Mouse (Mus musculus) gastrocnemius, postnatal 25 days (tissue): Measurements from ENCODE around the gene S100a8. TPM values are rescaled to one million over a fixed set of nuclear protein-coding genes. Genes with fewer than 3 reads are reported as not detected.

ENCODE experiments used
- DNase-seq: peaks from one replicate; pipeline ENCODE4 v3.0.0; 2022
- long read RNA-seq, 2 experiments: library from polyadenylated mRNA; stranded (forward); transcript quantifications; one replicate each; pipeline ENCODE4 v2.0.0; 2021
- total RNA-seq, 2 experiments: library from RNA; stranded (reverse); gene quantifications; 1 replicate in 1 of 2; 2 replicates in 1 of 2; pipeline ENCODE4 v1.2.3; 2021

The S100a8 gene
- not detected for total RNA-seq
- long read RNA-seq, experiment 1: 0 reads
- long read RNA-seq, experiment 2: 0 reads

- DNase-seq: no peak
These were observed at the start of gene S100a8 for GRCm38 (mm10) chr3:90668846-90669245. Gene S100a8 (plus strand): TSS chr3:90668978.

GRCm38 (mm10) chr3:90621552-90621951 lies 47.2 kb upstream of the S100a8 start:
- no peak for DNase-seq

- no peak for DNase-seq
These were observed 45.2 kb upstream of the S100a8 start for GRCm38 (mm10) chr3:90623435-90624071.

- DNase-seq: no peak
These were observed 43.3 kb upstream of the S100a8 start for GRCm38 (mm10) chr3:90625496-90625895.

GRCm38 (mm10) chr3:90626266-90627021 lies 42.3 kb upstream of the S100a8 start:
- no peak for DNase-seq

- no peak for DNase-seq
These were observed 41.4 kb upstream of the S100a8 start for GRCm38 (mm10) chr3:90627366-90627765.

GRCm38 (mm10) chr3:90627807-90628206 lies 41.0 kb upstream of the S100a8 start:
- no peak for DNase-seq

- no peak for DNase-seq
These were observed 39.5 kb upstream of the S100a8 start for GRCm38 (mm10) chr3:90629298-90629697.

GRCm38 (mm10) chr3:90631984-90632383 lies 36.8 kb upstream of the S100a8 start:
- DNase-seq: no peak

- DNase-seq: no peak
These were observed 30.1 kb upstream of the S100a8 start for GRCm38 (mm10) chr3:90638511-90639275.

- no peak for DNase-seq
These were observed 29.1 kb upstream of the S100a8 start for GRCm38 (mm10) chr3:90639511-90640154.

GRCm38 (mm10) chr3:90640981-90641380 lies 27.8 kb upstream of the S100a8 start:
- DNase-seq: no peak

- no peak for DNase-seq
These were observed 24.6 kb upstream of the S100a8 start for GRCm38 (mm10) chr3:90644220-90644619.

- DNase-seq: no peak
These were observed 21.5 kb upstream of the S100a8 start for GRCm38 (mm10) chr3:90647291-90647690.

GRCm38 (mm10) chr3:90648981-90649380 lies 19.8 kb upstream of the S100a8 start:
- no peak for DNase-seq

GRCm38 (mm10) chr3:90649832-90650231 lies 18.9 kb upstream of the S100a8 start:
- no peak for DNase-seq

- peak; percentile 30 for DNase-seq
These were observed 15.8 kb upstream of the S100a8 start for GRCm38 (mm10) chr3:90652878-90653508.

- no peak for DNase-seq
These were observed 15.1 kb upstream of the S100a8 start, which contains the start of gene S100a7a for GRCm38 (mm10) chr3:90653717-90654116. Gene S100a7a (plus strand): TSS chr3:90654017.

GRCm38 (mm10) chr3:90657405-90657804 lies 11.4 kb upstream of the S100a8 start:
- no peak for DNase-seq

GRCm38 (mm10) chr3:90659364-90660044 lies 9.3 kb upstream of the S100a8 start:
- no peak for DNase-seq

GRCm38 (mm10) chr3:90664219-90664618 lies 4.6 kb upstream of the S100a8 start:
- DNase-seq: no peak
